Mouse (Mus musculus) cortical plate, adult 2 months (tissue): Measurements from ENCODE around the gene Crtac1.

Experiments used
- CTCF ChIP-seq: fragments of 200-500 bp; IDR thresholded peaks from 2 replicates; pipeline ENCODE4 v1.5.1; 2011; ENCODE audit warnings: mild to moderate bottlenecking, control low read depth, low read length; ENCODE audit not compliant: insufficient read depth; ENCODE audit errors: extremely low read depth
- POLR2A ChIP-seq: fragments of 200-500 bp; IDR thresholded peaks from 2 replicates; pipeline ENCODE4 v1.6.1; 2011; ENCODE audit warnings: mild to moderate bottlenecking, low read length, control low read depth; ENCODE audit not compliant: insufficient read depth; ENCODE audit errors: extremely low read depth

GRCm38 (mm10) chr19:42425208-42425607 lies 6.4 kb downstream of the Crtac1 start:
- no peak for TF ChIP-seq POLR2A
- TF ChIP-seq CTCF, result no peak
